Mouse (Mus musculus): ENCODE measurements around the gene Ccdc7b.
"Not testable (repeated sequence)": the region's sequence is repeated elsewhere in the genome, so short reads cannot be mapped to it uniquely, and the experiment has no call there.

The Ccdc7b gene

DNA sequence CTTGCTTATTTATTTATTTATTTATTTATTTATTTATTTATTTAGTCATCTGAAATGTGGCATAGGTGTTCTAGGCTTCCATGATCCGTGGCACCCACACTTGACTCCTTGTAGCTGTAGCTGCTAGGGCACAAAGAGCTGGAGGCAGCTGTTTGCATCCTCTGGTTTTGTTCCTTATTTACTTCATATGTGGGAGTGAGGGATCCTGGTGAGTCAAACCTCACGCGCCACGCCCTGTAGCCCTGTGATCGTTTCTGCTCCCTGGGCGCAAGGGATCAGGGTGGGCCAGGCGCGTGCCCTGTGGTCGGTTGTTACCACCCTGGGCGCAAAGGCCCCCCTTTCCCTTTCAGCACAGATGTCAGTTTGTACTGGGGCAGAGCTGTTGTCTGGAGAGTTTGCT is at the start of gene Ccdc7b:
Gene Ccdc7b, plus strand, starts transcription at position 301 of the 400 bp plus-strand sequence.
- not testable (repeated sequence) for DNase-seq (ENCODE audit: low spot score in 2 of 2)

DNA sequence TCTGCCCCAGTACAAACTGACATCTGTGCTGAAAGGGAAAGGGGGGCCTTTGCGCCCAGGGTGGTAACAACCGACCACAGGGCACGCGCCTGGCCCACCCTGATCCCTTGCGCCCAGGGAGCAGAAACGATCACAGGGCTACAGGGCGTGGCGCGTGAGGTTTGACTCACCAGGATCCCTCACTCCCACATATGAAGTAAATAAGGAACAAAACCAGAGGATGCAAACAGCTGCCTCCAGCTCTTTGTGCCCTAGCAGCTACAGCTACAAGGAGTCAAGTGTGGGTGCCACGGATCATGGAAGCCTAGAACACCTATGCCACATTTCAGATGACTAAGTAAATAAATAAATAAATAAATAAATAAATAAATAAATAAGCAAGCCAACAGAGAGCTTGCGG is 1.5 kb upstream of the Ccdc7b start, which contains the start of gene Ccdc7a:
Gene Ccdc7a, minus strand, starts transcription at position 101 of the 400 bp plus-strand sequence.
- not testable (repeated sequence) for DNase-seq (ENCODE audit: low spot score in 2 of 2)

DNA sequence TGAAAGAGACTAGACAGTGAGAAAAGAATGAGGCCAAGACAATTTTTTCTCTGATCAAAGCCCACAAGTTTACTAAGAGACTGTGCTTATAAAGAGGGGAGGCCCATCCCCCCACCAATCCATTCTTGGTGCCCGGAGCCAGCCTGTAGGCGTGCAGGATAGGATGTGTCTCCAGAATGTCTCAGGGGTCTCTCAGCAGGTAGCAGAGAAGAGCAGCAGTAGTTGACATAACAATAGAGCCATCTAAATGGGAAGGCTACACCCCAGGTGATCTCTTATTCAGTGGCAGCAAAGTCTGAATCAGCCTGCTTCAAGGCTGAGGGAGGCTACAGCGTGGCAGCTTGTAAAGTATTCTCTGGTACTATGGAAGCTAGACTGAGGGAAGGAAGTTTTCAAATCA is 48.8 kb downstream of the Ccdc7b start:
- not testable (repeated sequence) for DNase-seq (ENCODE audit: low spot score in 2 of 2)

GRCm38 (mm10) chr8:129131561-129131960 is 64.6 kb downstream of the Ccdc7b start, which contains the start of gene Gm10999:
Gene Gm10999 (minus strand): TSS chr8:129131661.
- DNase-seq (ENCODE audit: low spot score in 2 of 2), result no peak

GRCm38 (mm10) chr8:129133475-129133874 is 66.5 kb downstream of the Ccdc7b start:
- no peak for DNase-seq (ENCODE audit: low spot score in 2 of 2)
